Mouse (Mus musculus): ENCODE measurements around the gene Jmjd1c.
A peak's percentile ranks its signal among the peaks of the same experiment; 100 is the strongest.

- TF ChIP-seq CTCF (IDR thresholded peaks at IDR 0.05; ENCODE audit: control insufficient read depth, insufficient read depth, insufficient read length) (no peak), MYOD1 (IDR thresholded peaks at IDR 0.05; ENCODE audit: control insufficient read depth, insufficient read length, low read depth) (peak; percentile 7), MAX (IDR thresholded peaks at IDR 0.05) (no peak), USF1 (IDR thresholded peaks at IDR 0.05; ENCODE audit: low read depth) (no peak)
Observed at GRCm38 (mm10) chr10:67223942-67224341, 128.0 kb downstream of the Jmjd1c start.
